Mouse (Mus musculus) CH12.LX (cell line): ENCODE data around the gene Atp23. TPM values are rescaled to one million over a fixed set of nuclear protein-coding genes. Genes with fewer than 3 reads are reported as not detected.

Experiments used
- DNase-seq: peaks from one replicate; pipeline ENCODE4 v3.0.0-alpha.2; 2013; ENCODE audit errors: extremely low read depth
- H3K27ac ChIP-seq: 2 replicates; pipeline ENCODE4 v1.5.1; 2012; ENCODE audit warnings: low read depth, mild to moderate bottlenecking, control low read depth, moderate library complexity; ENCODE audit not compliant: insufficient read depth
- H3K27me3 ChIP-seq: replicated peaks from 2 replicates; pipeline ENCODE3; 2012; ENCODE audit warnings: inconsistent platforms
- H3K36me3 ChIP-seq, 2 experiments: replicated peaks in 1 of 2; 2 replicates each; pipeline versions ENCODE3 to v1.6.1; 2012; ENCODE audit warnings: inconsistent platforms in 1 of 2, low read length in 1 of 2, mild to moderate bottlenecking in 1 of 2, mixed read lengths in 1 of 2, moderate library complexity in 1 of 2; ENCODE audit not compliant: control insufficient read depth in 1 of 2, insufficient read depth in 1 of 2
- H3K4me1 ChIP-seq, 2 experiments: 2 replicates each; pipeline ENCODE4 v1.6.1; 2012; ENCODE audit warnings: inconsistent platforms in 1 of 2, moderate library complexity in 1 of 2; ENCODE audit not compliant: insufficient read depth in 2 of 2, control insufficient read depth in 1 of 2
- H3K4me2 ChIP-seq: 2 replicates; pipeline ENCODE4 v1.6.1; 2012; ENCODE audit warnings: low read depth, mild to moderate bottlenecking, control low read depth; ENCODE audit not compliant: poor library complexity, insufficient read depth, severe bottlenecking
- H3K4me3 ChIP-seq, 3 experiments: fragments of 150-350 bp in 1 of 3; sonication (generic) in 1 of 3; replicated peaks in 1 of 3; 2 replicates each; pipeline versions ENCODE3 to v1.5.1; 2011 to 2012; ENCODE audit warnings: low read depth in 2 of 3, low read length in 2 of 3, mild to moderate bottlenecking in 2 of 3, moderate library complexity in 2 of 3, control low read depth in 1 of 3, improper control_type of control experiment in 1 of 3, inconsistent platforms in 1 of 3, mixed read lengths in 1 of 3; ENCODE audit not compliant: poor library complexity in 1 of 3
- H3K79me2 ChIP-seq: replicated peaks from 2 replicates; pipeline ENCODE4 v1.6.1; 2012; ENCODE audit warnings: mild to moderate bottlenecking, moderate library complexity; ENCODE audit not compliant: control insufficient read depth, poor library complexity, insufficient read depth, severe bottlenecking; ENCODE audit errors: extremely low read depth
- H3K9ac ChIP-seq: 2 replicates; pipeline ENCODE4 v1.6.1; 2012; ENCODE audit warnings: low read depth, mild to moderate bottlenecking, control low read depth, moderate library complexity; ENCODE audit not compliant: insufficient read depth
- H3K9me3 ChIP-seq: replicated peaks from 2 replicates; pipeline ENCODE3; 2012; ENCODE audit warnings: low read length, inconsistent platforms, mixed read lengths
- BHLHE40 ChIP-seq: IDR thresholded peaks from 2 replicates; pipeline ENCODE4 v1.6.1; 2011; ENCODE audit warnings: mild to moderate bottlenecking, low read depth, low read length, improper control_type of control experiment
- CHD1 ChIP-seq: IDR thresholded peaks from 2 replicates; pipeline ENCODE4 v1.6.1; 2012; ENCODE audit warnings: low read depth, low read length, improper control_type of control experiment, inconsistent platforms
- CTCF ChIP-seq, 2 experiments: IDR thresholded peaks in 1 of 2; conservative IDR thresholded peaks in 1 of 2; 2 replicates each; pipeline ENCODE4 v1.5.1; 2011 to 2012; ENCODE audit warnings: low read depth in 2 of 2, low read length in 2 of 2, improper control_type of control experiment in 1 of 2, inconsistent platforms in 1 of 2, mild to moderate bottlenecking in 1 of 2, moderate library complexity in 1 of 2
- E2F4 ChIP-seq: IDR thresholded peaks from 2 replicates; pipeline ENCODE4 v1.6.1; 2011; ENCODE audit warnings: low read depth, low read length, improper control_type of control experiment; ENCODE audit not compliant: insufficient replicate concordance
- EP300 ChIP-seq: IDR thresholded peaks from 2 replicates; pipeline ENCODE4 v1.6.1; 2011; ENCODE audit warnings: low read length, improper control_type of control experiment
- ETS1 ChIP-seq: conservative IDR thresholded peaks from 2 replicates; pipeline ENCODE4 v1.6.1; 2012; ENCODE audit warnings: low read depth, mild to moderate bottlenecking, inconsistent platforms, low read length, improper control_type of control experiment, moderate library complexity
- KAT2A ChIP-seq: IDR thresholded peaks from 2 replicates; pipeline ENCODE4 v1.6.1; 2012; ENCODE audit warnings: low read length, improper control_type of control experiment, inconsistent platforms; ENCODE audit not compliant: insufficient replicate concordance
- MAFK ChIP-seq: IDR thresholded peaks from 2 replicates; pipeline ENCODE4 v1.6.1; 2011; ENCODE audit warnings: low read length, improper control_type of control experiment; ENCODE audit not compliant: insufficient replicate concordance
- MAZ ChIP-seq: IDR thresholded peaks from 2 replicates; pipeline ENCODE4 v1.6.1; 2012; ENCODE audit warnings: low read depth, mild to moderate bottlenecking, inconsistent platforms, low read length, improper control_type of control experiment, moderate library complexity
- MXI1 ChIP-seq: IDR thresholded peaks from 2 replicates; pipeline ENCODE4 v1.6.1; 2011; ENCODE audit warnings: mild to moderate bottlenecking, low read depth, low read length, improper control_type of control experiment
- MYC ChIP-seq: IDR thresholded peaks from 2 replicates; pipeline ENCODE4 v1.6.1; 2011; ENCODE audit warnings: low read depth, mild to moderate bottlenecking, improper control_type of control experiment, low read length
- NRF1 ChIP-seq: IDR thresholded peaks from 2 replicates; pipeline ENCODE4 v1.6.1; 2014; ENCODE audit warnings: low read depth, mild to moderate bottlenecking, inconsistent platforms, low read length, improper control_type of control experiment, moderate library complexity
- PAX5 ChIP-seq: IDR thresholded peaks from 2 replicates; pipeline ENCODE4 v1.6.1; 2012; ENCODE audit warnings: low read length, inconsistent platforms, mixed read lengths
- RAD21 ChIP-seq: IDR thresholded peaks from 2 replicates; pipeline ENCODE4 v1.6.1; 2011; ENCODE audit warnings: low read depth, mild to moderate bottlenecking, low read length, improper control_type of control experiment, moderate library complexity
- SIN3A ChIP-seq: IDR thresholded peaks from 2 replicates; pipeline ENCODE4 v1.6.1; 2012; ENCODE audit warnings: low read length, improper control_type of control experiment, inconsistent platforms
- SMC3 ChIP-seq: IDR thresholded peaks from 2 replicates; pipeline ENCODE4 v1.6.1; 2011; ENCODE audit warnings: low read depth, low read length, improper control_type of control experiment
- TBP ChIP-seq: conservative IDR thresholded peaks from 2 replicates; pipeline ENCODE4 v1.6.1; 2011; ENCODE audit warnings: low read depth, low read length, improper control_type of control experiment
- TCF12 ChIP-seq: IDR thresholded peaks from 2 replicates; pipeline ENCODE4 v1.6.1; 2014; ENCODE audit warnings: low read depth, mild to moderate bottlenecking, inconsistent platforms, low read length, improper control_type of control experiment
- UBTF ChIP-seq: IDR thresholded peaks from 2 replicates; pipeline ENCODE4 v1.6.1; 2012; ENCODE audit warnings: low read depth, mild to moderate bottlenecking, inconsistent platforms, low read length, improper control_type of control experiment, moderate library complexity
- USF1 ChIP-seq: IDR thresholded peaks from 2 replicates; pipeline ENCODE4 v1.6.1; 2014; ENCODE audit warnings: low read depth, mild to moderate bottlenecking, inconsistent platforms, low read length, improper control_type of control experiment
- USF2 ChIP-seq: conservative IDR thresholded peaks from 2 replicates; pipeline ENCODE4 v1.6.1; 2011; ENCODE audit warnings: low read depth, low read length, improper control_type of control experiment
- ZC3H11A ChIP-seq: IDR thresholded peaks from 2 replicates; pipeline ENCODE4 v1.6.1; 2012; ENCODE audit warnings: low read depth, mild to moderate bottlenecking, inconsistent platforms, low read length, improper control_type of control experiment
- ZKSCAN1 ChIP-seq: IDR thresholded peaks from 2 replicates; pipeline ENCODE4 v1.6.1; 2012; ENCODE audit warnings: low read depth, inconsistent platforms, low read length, improper control_type of control experiment, borderline replicate concordance
- ZMIZ1 ChIP-seq: IDR thresholded peaks from 2 replicates; pipeline ENCODE4 v1.6.1; 2012; ENCODE audit warnings: low read depth, mild to moderate bottlenecking, inconsistent platforms, low read length, improper control_type of control experiment
- dilution Hi-C: fragments of 300-500 bp; cut with MboI; formaldehyde crosslinking; loops from 2 replicates; pipeline ENCODE4 v1.14.3; 2020; ENCODE audit warnings: low sequenced_read_pairs; ENCODE audit not compliant: extremely low pct_unique_long_range_greater_than_20kb, extremely low pct_ligation_motif_present
- in situ Hi-C: fragments of 300-500 bp; cut with MboI; formaldehyde crosslinking; loops from 3 replicates; pipeline ENCODE4 v1.14.3; 2019; ENCODE audit warnings: low sequenced_read_pairs, low pct_ligation_motif_present, low pct_unique_long_range_greater_than_20kb, mixed read lengths
- polyA plus RNA-seq: library from polyadenylated mRNA; unstranded; fragments of >175 nt; gene quantifications from 2 replicates; pipeline ENCODE4 v1.2.1, GENCODE M21; 2012; ENCODE audit warnings: low read depth; ENCODE audit not compliant: insufficient read length
- total RNA-seq, 2 experiments: library from RNA; depleted of rRNA; stranded (reverse); fragments of 300-350 nt in 1 of 2; fragments of >200 nt in 1 of 2; gene quantifications; 2 replicates each; pipeline ENCODE4 v1.2.3; 2012 to 2014

Gene Atp23
- total and polyA plus RNA-seq, 3 experiments: 16.7 to 18.9 (median 17.2) TPM

- no peaks in the 10 kb centered on the region for H3K36me3 ChIP-seq
- H3K4me1 ChIP-seq: peaks cover 0 to 33% of the 10 kb centered on the region in 2 experiments; a peak in 3 of 4 replicates
- no peaks in the 10 kb centered on the region for H3K79me2 ChIP-seq
- no peak for DNase-seq
- in situ Hi-C loops (no loop called here), dilution Hi-C loops (no loop called here)
- no peak for TF ChIP-seq MXI1
- no peak for TF ChIP-seq E2F4
- TF ChIP-seq USF1: no peak
- no peak for TF ChIP-seq SIN3A
- TF ChIP-seq PAX5: no peak
- no peak for TF ChIP-seq BHLHE40
- no peak for TF ChIP-seq EP300
- TF ChIP-seq MAZ: no peak
- no peak for TF ChIP-seq RAD21
- no peak for TF ChIP-seq ZMIZ1
- no peak for TF ChIP-seq MAFK
- no peak for TF ChIP-seq ZKSCAN1
- peaks cover 16% of the 10 kb centered on the region for H3K9me3 ChIP-seq
- H3K4me2 ChIP-seq: no peak overlapping the region
- no peak overlapping the region for H3K27ac ChIP-seq
- H3K27me3 ChIP-seq: no peaks in the 10 kb centered on the region
- H3K9ac ChIP-seq: no peak overlapping the region
- no peak overlapping the region for H3K4me3 ChIP-seq
Observed at GRCm38 (mm10) chr10:126934561-126934960, 33.4 kb upstream of the Atp23 start.

DNA sequence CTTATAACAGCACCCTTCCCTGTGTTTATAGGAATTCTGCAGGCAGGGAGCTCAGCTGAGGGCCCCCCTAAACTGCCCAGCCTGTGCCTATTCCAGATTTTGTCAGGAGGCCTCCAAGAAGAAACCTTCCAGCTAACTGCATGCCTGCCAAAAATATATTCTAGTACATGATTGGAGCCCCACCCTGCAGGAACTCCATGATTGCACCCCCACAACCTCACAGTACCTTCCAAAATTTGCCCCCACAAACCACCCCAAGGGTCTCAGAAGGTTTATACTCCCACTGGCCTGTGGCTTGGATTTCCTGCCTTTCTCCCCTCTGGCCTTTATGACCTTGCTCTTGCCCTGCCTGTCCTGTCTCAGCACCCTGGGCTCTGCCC lies 30.6 kb upstream of the Atp23 start:
- no peak for DNase-seq

More for the DNA sequence above, 30.6 kb upstream of the Atp23 start:
- dilution Hi-C loops: no loop called here
- TF ChIP-seq KAT2A: no peak
- TF ChIP-seq MAFK: no peak
- TF ChIP-seq CTCF (conservative IDR thresholded peaks at IDR 0.05 in 1 of 2, IDR thresholded peaks at IDR 0.05 in 1 of 2; ENCODE audit: low read depth in 2 of 2, low read length in 2 of 2): no peak
- no peak for TF ChIP-seq NRF1
- TF ChIP-seq USF1: no peak
- TF ChIP-seq ZC3H11A: no peak
- no peak for TF ChIP-seq MXI1
- no peak for TF ChIP-seq MYC
- TF ChIP-seq TCF12: no peak
- TF ChIP-seq RAD21: no peak
- no peak for TF ChIP-seq UBTF
- TF ChIP-seq ETS1: no peak
- TF ChIP-seq BHLHE40: no peak
- TF ChIP-seq TBP: no peak
- TF ChIP-seq ZMIZ1: no peak
- no peak for TF ChIP-seq E2F4
- no peak for TF ChIP-seq SMC3
- TF ChIP-seq CHD1: no peak
- no peak for TF ChIP-seq USF2
- TF ChIP-seq, all 38 proteins: peak for 0
- peaks cover 2% of the 10 kb centered on the region for H3K9me3 ChIP-seq
- in situ Hi-C loops: no loop called here
- H3K27ac ChIP-seq: no peak overlapping the region
- no peak overlapping the region for H3K4me3 ChIP-seq
- peaks cover 0 to 33% of the 10 kb centered on the region in 2 experiments; a peak in 2 of 4 replicates for H3K4me1 ChIP-seq
- peaks cover 3% of the 10 kb centered on the region for H3K27me3 ChIP-seq
- no peaks in the 10 kb centered on the region for H3K36me3 ChIP-seq
- H3K9ac ChIP-seq: no peak overlapping the region
- H3K4me2 ChIP-seq: no peak overlapping the region
- no peaks in the 10 kb centered on the region for H3K79me2 ChIP-seq
